Mouse (Mus musculus): ENCODE results near the gene Tnip2.

The Tnip2 gene

DNA sequence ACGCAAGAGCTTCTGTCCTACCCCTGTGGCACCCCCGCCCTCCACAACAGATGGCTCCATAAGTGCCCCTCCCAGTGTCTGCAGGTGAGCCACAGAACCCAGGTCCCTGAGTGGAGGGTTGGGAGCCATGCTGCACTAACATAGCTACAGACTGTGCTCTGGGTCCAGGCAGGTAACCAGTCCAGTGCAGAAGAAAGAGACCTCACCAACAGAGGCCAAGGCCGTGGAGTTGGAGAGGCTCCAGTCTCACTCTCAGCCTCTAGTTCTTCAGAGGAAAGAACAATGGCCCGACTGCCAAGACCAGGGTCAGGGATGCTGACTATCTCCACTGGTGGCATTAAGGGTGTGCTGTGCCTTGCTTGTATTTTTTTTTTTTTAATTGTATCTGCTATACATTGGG is 52.5 kb downstream of the Tnip2 start:
- no peak for DNase-seq (ENCODE audit: low spot score in 2 of 2)

GRCm38 (mm10) chr5:34458994-34459393 is 54.8 kb downstream of the Tnip2 start:
- DNase-seq (ENCODE audit: low spot score in 2 of 2) = peak; percentile 35 to 54

DNA sequence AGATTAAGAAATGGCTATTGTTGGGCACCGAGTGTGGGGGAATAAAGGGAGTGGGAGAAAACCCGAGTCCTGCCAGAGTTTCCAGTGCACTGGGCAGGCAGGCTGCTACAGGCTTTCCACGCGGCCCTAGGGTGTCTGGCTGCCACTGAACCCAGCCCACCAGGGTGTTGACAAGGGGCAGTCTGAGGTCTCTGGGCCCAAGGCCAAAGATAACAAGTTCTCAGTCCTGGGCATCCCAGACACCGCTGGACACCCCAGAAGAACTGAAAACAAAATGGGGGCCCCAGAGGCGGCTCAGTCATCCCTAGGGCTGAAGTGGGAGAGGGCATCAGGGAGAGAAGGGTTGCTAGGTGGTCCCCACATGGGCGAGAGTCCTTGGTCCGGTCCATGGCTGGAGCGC is 67.6 kb downstream of the Tnip2 start:
- peak in 1 of 2 experiments; percentile 24 for DNase-seq (ENCODE audit: low spot score in 2 of 2)
